Mouse (Mus musculus): ENCODE data around the gene Trpc7. TPM values are rescaled to one million over a fixed set of nuclear protein-coding genes. Genes with fewer than 3 reads are reported as not detected.
A peak's percentile ranks its signal among the peaks of the same experiment; 100 is the strongest.

Gene Trpc7
- total RNA-seq, 1 experiment, result not detected

GRCm38 (mm10) chr13:56765284-56766032 lies 130.3 kb downstream of the Trpc7 start:
- Histone ChIP-seq H3K9ac (ENCODE audit: insufficient read depth, low read depth, low read length, poor library complexity, severe bottlenecking) (no peak overlapping the region), H3K9me3 (ENCODE audit: control insufficient read depth, insufficient read depth, low read depth, low read length) (no peaks in the 10 kb centered on the region), H3K4me3 (ENCODE audit: insufficient read depth in 1 of 2, low read depth in 1 of 2, low read length in 2 of 2, poor library complexity in 1 of 2, severe bottlenecking in 1 of 2) (peak overlapping the region in 1 of 2 experiments; percentile 16; a peak in 1 of 4 replicates), H3K4me1 (ENCODE audit: control insufficient read depth in 2 of 2, insufficient read depth in 2 of 2, low read length in 2 of 2, poor library complexity in 1 of 2) (0 out of 4 replicates have a peak, but pooled peaks cover 0 to 2% of the 10 kb centered on the region in 2 experiments), H3K36me3 (ENCODE audit: control insufficient read depth, insufficient read depth, low read length, poor library complexity, severe bottlenecking) (no peaks in the 10 kb centered on the region), H3K27ac (ENCODE audit: insufficient read depth, low read depth, low read length, poor library complexity, severe bottlenecking) (no peak overlapping the region)
- in situ Hi-C loops (cut with MboI; ENCODE audit: low sequenced_read_pairs in 2 of 2, unreplicated experiment in 2 of 2), result no loop called here
- TF ChIP-seq ZC3H11A (IDR thresholded peaks at IDR 0.05; ENCODE audit: borderline replicate concordance, low read depth, low read length), result no peak
- TF ChIP-seq HCFC1 (IDR thresholded peaks at IDR 0.05; ENCODE audit: borderline replicate concordance, insufficient read depth, low read length), result no peak
- no peak for TF ChIP-seq ZNF384 (IDR thresholded peaks at IDR 0.05; ENCODE audit: low read depth, low read length)
- no peak for TF ChIP-seq MAFK (IDR thresholded peaks at IDR 0.05; ENCODE audit: insufficient read depth, low read depth, low read length)
- TF ChIP-seq CHD2 (IDR thresholded peaks at IDR 0.05; ENCODE audit: low read depth, low read length), result no peak
- no peak for DNase-seq (ENCODE audit: low read depth, low spot score)

GRCm38 (mm10) chr13:56762446-56763229 lies 133.2 kb downstream of the Trpc7 start:
- no peak overlapping the region for H3K9ac ChIP-seq (ENCODE audit: insufficient read depth, low read depth, low read length, poor library complexity, severe bottlenecking)
- no peak overlapping the region for H3K27ac ChIP-seq (ENCODE audit: insufficient read depth, low read depth, low read length, poor library complexity, severe bottlenecking)
- in situ Hi-C loops (cut with MboI; ENCODE audit: low sequenced_read_pairs in 2 of 2, unreplicated experiment in 2 of 2), result no loop called here
- no peak for DNase-seq (ENCODE audit: low read depth, low spot score)
- H3K9me3 ChIP-seq (ENCODE audit: control insufficient read depth, insufficient read depth, low read depth, low read length), result no peaks in the 10 kb centered on the region
- H3K36me3 ChIP-seq (ENCODE audit: control insufficient read depth, insufficient read depth, low read length, poor library complexity, severe bottlenecking), result no peaks in the 10 kb centered on the region
- H3K4me3 ChIP-seq (ENCODE audit: insufficient read depth in 1 of 2, low read depth in 1 of 2, low read length in 2 of 2, poor library complexity in 1 of 2, severe bottlenecking in 1 of 2), result no peak overlapping the region
- no peak for TF ChIP-seq ZC3H11A (IDR thresholded peaks at IDR 0.05; ENCODE audit: borderline replicate concordance, low read depth, low read length)
- no peak for TF ChIP-seq ZNF384 (IDR thresholded peaks at IDR 0.05; ENCODE audit: low read depth, low read length)
- TF ChIP-seq MAFK (IDR thresholded peaks at IDR 0.05; ENCODE audit: insufficient read depth, low read depth, low read length), result no peak
- no peak for TF ChIP-seq CHD2 (IDR thresholded peaks at IDR 0.05; ENCODE audit: low read depth, low read length)
- TF ChIP-seq HCFC1 (IDR thresholded peaks at IDR 0.05; ENCODE audit: borderline replicate concordance, insufficient read depth, low read length), result no peak
- 0 out of 4 replicates have a peak, but pooled peaks cover 0 to 2% of the 10 kb centered on the region in 2 experiments for H3K4me1 ChIP-seq (ENCODE audit: control insufficient read depth in 2 of 2, insufficient read depth in 2 of 2, low read length in 2 of 2, poor library complexity in 1 of 2)

- in situ Hi-C loops (cut with MboI; ENCODE audit: low sequenced_read_pairs in 2 of 2, unreplicated experiment in 2 of 2), result no loop called here
- H3K36me3 ChIP-seq (ENCODE audit: control insufficient read depth, insufficient read depth, low read length, poor library complexity, severe bottlenecking), result no peaks in the 10 kb centered on the region
- no peaks in the 10 kb centered on the region for H3K9me3 ChIP-seq (ENCODE audit: control insufficient read depth, insufficient read depth, low read depth, low read length)
- TF ChIP-seq ZC3H11A (IDR thresholded peaks at IDR 0.05; ENCODE audit: borderline replicate concordance, low read depth, low read length) (peak; percentile 26; the same call in 1 of the 2 replicates), ZNF384 (IDR thresholded peaks at IDR 0.05; ENCODE audit: low read depth, low read length) (no peak)
- no peak overlapping the region for H3K27ac ChIP-seq (ENCODE audit: insufficient read depth, low read depth, low read length, poor library complexity, severe bottlenecking)
- DNase-seq (ENCODE audit: low read depth, low spot score), result peak; percentile 77
- H3K4me1 ChIP-seq (ENCODE audit: control insufficient read depth in 2 of 2, insufficient read depth in 2 of 2, low read length in 2 of 2, poor library complexity in 1 of 2), result no peaks in the 10 kb centered on the region
- H3K4me3 ChIP-seq (ENCODE audit: insufficient read depth in 1 of 2, low read depth in 1 of 2, low read length in 2 of 2, poor library complexity in 1 of 2, severe bottlenecking in 1 of 2), result no peak overlapping the region
- no peak overlapping the region for H3K9ac ChIP-seq (ENCODE audit: insufficient read depth, low read depth, low read length, poor library complexity, severe bottlenecking)
Measured at GRCm38 (mm10) chr13:56758492-56758891, 137.3 kb downstream of the Trpc7 start.

GRCm38 (mm10) chr13:56757201-56757600 lies 138.6 kb downstream of the Trpc7 start:
- in situ Hi-C loops (cut with MboI; ENCODE audit: low sequenced_read_pairs in 2 of 2, unreplicated experiment in 2 of 2), result no loop called here
- DNase-seq (ENCODE audit: low read depth, low spot score), result no peak

More at GRCm38 (mm10) chr13:56757201-56757600, 138.6 kb downstream of the Trpc7 start:
- Histone ChIP-seq H3K9me3 (ENCODE audit: control insufficient read depth, insufficient read depth, low read depth, low read length) (no peaks in the 10 kb centered on the region), H3K36me3 (ENCODE audit: control insufficient read depth, insufficient read depth, low read length, poor library complexity, severe bottlenecking) (no peaks in the 10 kb centered on the region), H3K4me1 (ENCODE audit: control insufficient read depth in 2 of 2, insufficient read depth in 2 of 2, low read length in 2 of 2, poor library complexity in 1 of 2) (no peaks in the 10 kb centered on the region), H3K9ac (ENCODE audit: insufficient read depth, low read depth, low read length, poor library complexity, severe bottlenecking) (no peak overlapping the region), H3K27ac (ENCODE audit: insufficient read depth, low read depth, low read length, poor library complexity, severe bottlenecking) (no peak overlapping the region), H3K4me3 (ENCODE audit: insufficient read depth in 1 of 2, low read depth in 1 of 2, low read length in 2 of 2, poor library complexity in 1 of 2, severe bottlenecking in 1 of 2) (no peak overlapping the region)
- no peak for TF ChIP-seq ZNF384 (IDR thresholded peaks at IDR 0.05; ENCODE audit: low read depth, low read length)

Data from ES-E14 (cell line).